Mouse (Mus musculus): ENCODE measurements around the gene Ccdc177. TPM values are rescaled to one million over a fixed set of nuclear protein-coding genes. Genes with fewer than 3 reads are reported as not detected.

Ccdc177 gene
- polyA plus RNA-seq, 1 experiment from 2014 or later = 0.42 TPM

- no peaks in the 10 kb centered on the region for H3K4me1 ChIP-seq
- H3K36me3 ChIP-seq = no peaks in the 10 kb centered on the region
- no peak overlapping the region for H3K9ac ChIP-seq
- ATAC-seq (ENCODE audit: insufficient number of reproducible peaks, insufficient read depth, low FRiP score, low TSS enrichment, low read depth) = no peak
- 48% methylated on average over 2 of the region's 2 CpGs for WGBS
- no peak overlapping the region for H3K4me3 ChIP-seq
- H3K4me2 ChIP-seq = no peak overlapping the region
- H3K27ac ChIP-seq = no peak overlapping the region
- no peaks in the 10 kb centered on the region for H3K9me3 ChIP-seq
- no peaks in the 10 kb centered on the region; the same call in 1 of the 2 replicates for H3K27me3 ChIP-seq
Observed at GRCm38 (mm10) chr12:80728814-80729213, 31.7 kb downstream of the Ccdc177 start.

GRCm38 (mm10) chr12:80728207-80728606, 32.3 kb downstream of the Ccdc177 start:
- H3K27me3 ChIP-seq = no peaks in the 10 kb centered on the region; the same call in 1 of the 2 replicates
- 33% methylated on average over 1 of the region's 1 CpGs for WGBS
- no peak overlapping the region for H3K4me3 ChIP-seq
- H3K36me3 ChIP-seq = no peaks in the 10 kb centered on the region
- H3K9me3 ChIP-seq = no peaks in the 10 kb centered on the region
- no peaks in the 10 kb centered on the region for H3K4me1 ChIP-seq
- no peak overlapping the region for H3K27ac ChIP-seq
- ATAC-seq (ENCODE audit: insufficient number of reproducible peaks, insufficient read depth, low FRiP score, low TSS enrichment, low read depth) = no peak
- no peak overlapping the region for H3K9ac ChIP-seq
- no peak overlapping the region for H3K4me2 ChIP-seq

GRCm38 (mm10) chr12:80724853-80725559, 35.5 kb downstream of the Ccdc177 start:
- no peaks in the 10 kb centered on the region for H3K9me3 ChIP-seq
- H3K4me3 ChIP-seq = no peak overlapping the region
- no peak overlapping the region for H3K4me2 ChIP-seq
- no peak overlapping the region for H3K9ac ChIP-seq
- no peaks in the 10 kb centered on the region for H3K4me1 ChIP-seq
- WGBS = 27% methylated on average over 10 of the region's 10 CpGs
- no peak overlapping the region for H3K27ac ChIP-seq
- no peaks in the 10 kb centered on the region for H3K36me3 ChIP-seq
- no peaks in the 10 kb centered on the region; the same call in 1 of the 2 replicates for H3K27me3 ChIP-seq
- ATAC-seq (ENCODE audit: insufficient number of reproducible peaks, insufficient read depth, low FRiP score, low TSS enrichment, low read depth) = no peak

GRCm38 (mm10) chr12:80721458-80721857, 39.0 kb downstream of the Ccdc177 start:
- no peak for ATAC-seq (ENCODE audit: insufficient number of reproducible peaks, insufficient read depth, low FRiP score, low TSS enrichment, low read depth)
- no peaks in the 10 kb centered on the region for H3K9me3 ChIP-seq
- no peaks in the 10 kb centered on the region; the same call in 1 of the 2 replicates for H3K27me3 ChIP-seq
- no peak overlapping the region for H3K4me2 ChIP-seq
- no peak overlapping the region for H3K4me3 ChIP-seq
- no peak overlapping the region for H3K9ac ChIP-seq
- 83% methylated on average over 15 of the region's 15 CpGs for WGBS
- no peaks in the 10 kb centered on the region for H3K36me3 ChIP-seq
- H3K27ac ChIP-seq = no peak overlapping the region
- H3K4me1 ChIP-seq = 0 out of 2 replicates have a peak, but pooled peaks cover 3% of the 10 kb centered on the region

GRCm38 (mm10) chr12:80720507-80720906, 40.0 kb downstream of the Ccdc177 start:
- H3K4me2 ChIP-seq = no peak overlapping the region
- H3K9ac ChIP-seq = no peak overlapping the region
- H3K36me3 ChIP-seq = no peaks in the 10 kb centered on the region
- H3K4me1 ChIP-seq = 0 out of 2 replicates have a peak, but pooled peaks cover 3% of the 10 kb centered on the region
- no peak for ATAC-seq (ENCODE audit: insufficient number of reproducible peaks, insufficient read depth, low FRiP score, low TSS enrichment, low read depth)
- WGBS = 79% methylated on average over 12 of the region's 12 CpGs
- no peak overlapping the region for H3K27ac ChIP-seq
- H3K27me3 ChIP-seq = no peaks in the 10 kb centered on the region
- H3K4me3 ChIP-seq = no peak overlapping the region
- H3K9me3 ChIP-seq = no peaks in the 10 kb centered on the region

GRCm38 (mm10) chr12:80719141-80719540, 41.3 kb downstream of the Ccdc177 start:
- Histone ChIP-seq H3K9ac (no peak overlapping the region), H3K4me1 (0 out of 2 replicates have a peak, but pooled peaks cover 3% of the 10 kb centered on the region), H3K36me3 (no peaks in the 10 kb centered on the region), H3K27ac (no peak overlapping the region), H3K27me3 (no peaks in the 10 kb centered on the region), H3K9me3 (no peaks in the 10 kb centered on the region), H3K4me3 (no peak overlapping the region), H3K4me2 (no peak overlapping the region)
- no peak for ATAC-seq (ENCODE audit: insufficient number of reproducible peaks, insufficient read depth, low FRiP score, low TSS enrichment, low read depth)
- WGBS = 47% methylated on average over 2 of the region's 2 CpGs

- Histone ChIP-seq H3K27me3 (no peaks in the 10 kb centered on the region), H3K9me3 (no peaks in the 10 kb centered on the region), H3K4me2 (no peak overlapping the region), H3K4me3 (no peak overlapping the region), H3K9ac (no peak overlapping the region), H3K36me3 (no peaks in the 10 kb centered on the region), H3K27ac (no peak overlapping the region), H3K4me1 (0 out of 2 replicates have a peak, but pooled peaks cover 3% of the 10 kb centered on the region)
- WGBS = 72% methylated on average over 6 of the region's 6 CpGs
- ATAC-seq (ENCODE audit: insufficient number of reproducible peaks, insufficient read depth, low FRiP score, low TSS enrichment, low read depth) = no peak
Observed at GRCm38 (mm10) chr12:80715915-80716314, 44.6 kb downstream of the Ccdc177 start.

GRCm38 (mm10) chr12:80706915-80707604, 53.4 kb downstream of the Ccdc177 start:
- ATAC-seq (ENCODE audit: insufficient number of reproducible peaks, insufficient read depth, low FRiP score, low TSS enrichment, low read depth) = no peak
- 45% methylated on average over 6 of the region's 6 CpGs for WGBS
- H3K27me3 ChIP-seq = no peaks in the 10 kb centered on the region

GRCm38 (mm10) chr12:80706208-80706914, 54.1 kb downstream of the Ccdc177 start:
- no peak overlapping the region for H3K9ac ChIP-seq

More at GRCm38 (mm10) chr12:80706915-80707604, 53.4 kb downstream of the Ccdc177 start:
- Histone ChIP-seq H3K36me3 (no peaks in the 10 kb centered on the region), H3K9me3 (no peaks in the 10 kb centered on the region), H3K4me3 (no peak overlapping the region), H3K9ac (no peak overlapping the region; the same call in 1 of the 2 replicates), H3K4me2 (no peak overlapping the region), H3K27ac (no peak overlapping the region), H3K4me1 (peaks cover 18% of the 10 kb centered on the region)

More at GRCm38 (mm10) chr12:80706208-80706914, 54.1 kb downstream of the Ccdc177 start:
- no peaks in the 10 kb centered on the region for H3K9me3 ChIP-seq
- H3K36me3 ChIP-seq = no peaks in the 10 kb centered on the region
- no peaks in the 10 kb centered on the region for H3K27me3 ChIP-seq
- H3K4me3 ChIP-seq = no peak overlapping the region
- ATAC-seq (ENCODE audit: insufficient number of reproducible peaks, insufficient read depth, low FRiP score, low TSS enrichment, low read depth) = no peak
- peaks cover 18% of the 10 kb centered on the region for H3K4me1 ChIP-seq
- no peak overlapping the region for H3K27ac ChIP-seq
- 64% methylated on average over 11 of the region's 11 CpGs for WGBS
- H3K4me2 ChIP-seq = no peak overlapping the region

All from embryonic facial prominence, embryonic 13.5 days (tissue).